Mouse (Mus musculus) ES-E14 (cell line): ENCODE data around the gene Kctd3.

Experiments used
- HCFC1 ChIP-seq: IDR thresholded peaks from 2 replicates; pipeline ENCODE4 v1.6.1; 2012; ENCODE audit warnings: low read length, inconsistent platforms, borderline replicate concordance; ENCODE audit not compliant: insufficient read depth
- MAFK ChIP-seq: IDR thresholded peaks from 2 replicates; pipeline ENCODE4 v1.6.1; 2014; ENCODE audit warnings: mild to moderate bottlenecking, low read depth, low read length, inconsistent platforms; ENCODE audit not compliant: insufficient read depth

- TF ChIP-seq HCFC1, result no peak
- no peak for TF ChIP-seq MAFK
These were observed 56.5 kb downstream of the Kctd3 start for GRCm38 (mm10) chr1:188951091-188951490.
